Mouse (Mus musculus) bone marrow, adult 2 months (tissue): Measurements from ENCODE around the gene Pex10.

Experiments
- CTCF ChIP-seq: fragments of 200-500 bp; IDR thresholded peaks from 2 replicates; pipeline ENCODE4 v1.5.1; 2011; ENCODE audit warnings: low read length, control low read depth; ENCODE audit not compliant: control insufficient read depth, insufficient read depth
- POLR2A ChIP-seq: fragments of 200-500 bp; IDR thresholded peaks from 2 replicates; pipeline ENCODE4 v1.6.1; 2011; ENCODE audit warnings: low read depth, mild to moderate bottlenecking, control low read depth, low read length, borderline replicate concordance; ENCODE audit not compliant: control insufficient read depth

DNA sequence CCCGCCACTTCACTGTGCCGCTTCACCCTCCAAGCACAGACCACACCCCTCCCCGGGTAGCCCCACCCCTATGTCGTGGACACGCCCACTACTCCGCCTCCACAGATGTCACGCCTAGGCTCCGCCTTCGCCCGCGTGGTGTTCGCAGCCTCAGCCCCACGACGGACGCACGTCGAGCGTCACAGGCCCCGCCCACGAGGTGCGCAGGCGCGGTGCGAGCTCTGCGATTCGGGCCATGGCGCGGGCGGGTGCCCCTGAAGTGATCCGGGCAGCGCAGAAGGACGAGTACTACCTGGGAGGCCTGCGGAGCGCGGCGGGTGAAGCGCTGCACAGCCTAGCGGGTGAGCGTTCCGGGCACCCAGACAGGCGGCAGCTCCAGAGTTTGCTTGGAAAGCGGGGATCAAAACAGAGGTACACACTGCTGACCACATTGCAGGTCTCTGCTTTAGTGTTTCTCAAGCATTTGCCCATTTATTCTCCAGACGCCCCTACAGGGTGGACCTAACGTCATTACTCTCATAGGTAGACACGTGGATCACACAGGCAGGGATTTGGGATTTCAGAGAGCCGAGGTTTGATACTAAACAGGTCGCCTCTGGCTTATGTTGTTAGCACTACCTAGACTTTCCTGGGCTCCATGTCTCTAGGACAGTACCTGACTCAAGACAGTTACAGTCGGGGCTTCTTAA lies at the start of gene Pex10:
- TF ChIP-seq CTCF, result peak; percentile 0; the same call in 1 of the 2 replicates
- TF ChIP-seq POLR2A, result peak; percentile 86; the same call in 1 of the 2 replicates
